18 mouse cellular contexts compared by ENCODE assay signal in the genomic region with DNA sequence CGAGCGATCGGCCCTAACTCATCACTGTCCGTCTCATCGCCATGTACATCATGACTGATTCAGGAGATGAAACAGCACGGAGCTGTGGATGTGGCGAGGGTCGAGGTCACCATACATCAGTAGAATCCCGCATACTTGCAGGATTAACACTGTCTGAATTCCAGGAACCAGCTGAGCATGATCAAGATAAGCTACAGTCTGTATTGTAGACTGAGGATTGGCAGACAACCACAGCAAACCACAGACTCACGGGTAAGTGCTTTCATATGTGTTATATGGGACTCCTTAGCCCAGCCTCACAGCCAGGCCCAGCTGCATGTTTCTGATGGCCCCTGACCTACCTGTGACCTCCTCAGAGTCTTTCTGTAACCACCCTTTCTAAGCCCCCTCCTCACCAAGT. TPM values are rescaled to one million over a fixed set of nuclear protein-coding genes. Genes with fewer than 3 reads are reported as not detected.
A peak's percentile ranks its signal among the peaks of the same experiment; 100 is the strongest.
DNase-seq lines count a peak whose midpoint lies in the region; ATAC-seq lines count a peak whose summit lies in the region.
"Had no signal": no experiment of that assay in that cellular context is flagged by ENCODE, and none has a peak within 500 bp of the region (broad histone marks: within the 10 kb centered on the region; RNA-seq: fewer than 3 reads in every experiment).

No protein-coding gene starts in this region.

- H3K36me3 ChIP-seq in kidney, embryonic 14.5 days (ENCODE audit: control insufficient read depth, insufficient read depth, low read length) = no peaks in the 10 kb centered on the region
- H3K36me3 ChIP-seq: neural tube, embryonic 12.5 days; stomach, embryonic 15.5 days had no signal

- no peaks in the 10 kb centered on the region for H3K9me3 ChIP-seq in kidney, embryonic 14.5 days (ENCODE audit: control insufficient read depth, low read length)
- H3K9me3 ChIP-seq: embryonic facial prominence, embryonic 13.5 days; heart, embryonic 13.5 days; neural tube, embryonic 12.5 days; stomach, embryonic 15.5 days had no signal

- no peaks in the 10 kb centered on the region for H3K27me3 ChIP-seq in kidney, embryonic 14.5 days (ENCODE audit: control insufficient read depth, insufficient read depth, low read length)
- H3K27me3 ChIP-seq: heart, embryonic 13.5 days; stomach, embryonic 15.5 days had no signal

- H3K4me2 ChIP-seq in kidney, embryonic 14.5 days (replicated peaks; ENCODE audit: low read depth, low read length) = no peak overlapping the region
- H3K4me2 ChIP-seq: embryonic facial prominence, embryonic 13.5 days; heart, embryonic 13.5 days; neural tube, embryonic 12.5 days; stomach, embryonic 15.5 days had no signal

- H3K4me3 ChIP-seq in kidney, embryonic 14.5 days (ENCODE audit: low read length) = no peak overlapping the region
- H3K4me3 ChIP-seq: embryonic facial prominence, embryonic 13.5 days; heart, embryonic 13.5 days; neural tube, embryonic 12.5 days; stomach, embryonic 15.5 days had no signal

- no peak overlapping the region for H3K9ac ChIP-seq in kidney, embryonic 14.5 days (ENCODE audit: low read depth, low read length)
- H3K9ac ChIP-seq: embryonic facial prominence, embryonic 13.5 days; heart, embryonic 13.5 days; liver, postnatal 0 days; neural tube, embryonic 12.5 days; stomach, embryonic 15.5 days had no signal

- no peak overlapping the region for H3K27ac ChIP-seq in kidney, embryonic 14.5 days (ENCODE audit: low read depth, low read length)
- H3K27ac ChIP-seq: embryonic facial prominence, embryonic 13.5 days; heart, embryonic 13.5 days; neural tube, embryonic 12.5 days had no signal

- WGBS in kidney, embryonic 14.5 days = 59% methylated on average over 10 of the region's 10 CpGs

- peak; percentile 66; the same call in 1 of the 2 replicates for ATAC-seq in kidney, embryonic 14.5 days (ENCODE audit: low FRiP score, low TSS enrichment)
- ATAC-seq in megakaryocyte-erythroid progenitor cell, adult 5-6 weeks (replicated peaks; ENCODE audit: low FRiP score, low TSS enrichment, poor library complexity, severe bottlenecking) = no peak
- ATAC-seq: liver, postnatal 0 days had no signal

- DNase-seq in kidney, postnatal 25 days = no peak
- peak; percentile 39 for DNase-seq in Muller cell, postnatal 12 days (ENCODE audit: inconsistent ontology term)
- DNase-seq in embryo, embryonic 11.5 days (ENCODE audit: low read depth, low spot score) = peak; percentile 26
- peak; percentile 74 for DNase-seq in mesoderm, embryonic 11.5 days (ENCODE audit: low read depth, low spot score)
- DNase-seq in spleen, postnatal 10 days (ENCODE audit: low spot score in 2 of 2) = no peak
- DNase-seq: cerebellum, adult 8-10 months; heart, postnatal 4 days; kidney, postnatal 14 days; liver, postnatal 0 days; lung, postnatal 36 days; midbrain, embryonic 14.5 days; thymus, postnatal 14 days had no signal

- no peaks in the 10 kb centered on the region; the same call in 1 of the 2 replicates for H3K4me1 ChIP-seq in kidney, embryonic 14.5 days (ENCODE audit: control insufficient read depth, insufficient read depth, low read length)
- H3K4me1 ChIP-seq: stomach, embryonic 15.5 days had no signal

RNA-seq across cellular contexts. Expression of a gene that starts 50.2 kb away (rescaled TPM):
- 1.8 and 2.4 TPM in 2 replicates for polyA plus RNA-seq in kidney, embryonic 14.5 days (2014; fragmentation: Nextera tagmentation; extraction: Ambion mirVana)
- not detected in 2 replicates for total RNA-seq in megakaryocyte-erythroid progenitor cell, adult 5-6 weeks (2014; fragmentation: Nextera tagmentation)
- total RNA-seq in megakaryocyte-erythroid progenitor cell, adult 5-6 weeks (2017) = not detected in 2 replicates

Comparison
In these comparisons a context has a peak if more than half of its experiments do, and no peak if none do; other contexts are left out.
1. DNase-seq: peak in Muller cell, postnatal 12 days (single experiment), embryo, embryonic 11.5 days (single experiment) and mesoderm, embryonic 11.5 days (single experiment); none in kidney, postnatal 25 days (0 of 2) and spleen, postnatal 10 days (0 of 2).